Mouse (Mus musculus) bone marrow macrophage, adult 2 months (primary cell): ENCODE measurements around the gene Mafg.

Experiments
- CTCF ChIP-seq: IDR thresholded peaks from 2 replicates; pipeline ENCODE4 v1.5.1; 2012; ENCODE audit warnings: low read depth, mild to moderate bottlenecking, low read length, moderate library complexity
- POLR2A ChIP-seq: IDR thresholded peaks from 2 replicates; pipeline ENCODE4 v1.6.1; 2012; ENCODE audit warnings: mild to moderate bottlenecking, low read depth, low read length, borderline replicate concordance

GRCm38 (mm10) chr11:120641869-120642268 is 8.5 kb upstream of the Mafg start:
- no peak for TF ChIP-seq POLR2A
- no peak for TF ChIP-seq CTCF
